Mouse (Mus musculus) embryo, embryonic 11 days (tissue): ENCODE results near the gene Coil.

ENCODE experiments used
- DNase-seq: peaks from one replicate; pipeline ENCODE4 v3.0.0-alpha.2; 2015

The Coil gene

DNA sequence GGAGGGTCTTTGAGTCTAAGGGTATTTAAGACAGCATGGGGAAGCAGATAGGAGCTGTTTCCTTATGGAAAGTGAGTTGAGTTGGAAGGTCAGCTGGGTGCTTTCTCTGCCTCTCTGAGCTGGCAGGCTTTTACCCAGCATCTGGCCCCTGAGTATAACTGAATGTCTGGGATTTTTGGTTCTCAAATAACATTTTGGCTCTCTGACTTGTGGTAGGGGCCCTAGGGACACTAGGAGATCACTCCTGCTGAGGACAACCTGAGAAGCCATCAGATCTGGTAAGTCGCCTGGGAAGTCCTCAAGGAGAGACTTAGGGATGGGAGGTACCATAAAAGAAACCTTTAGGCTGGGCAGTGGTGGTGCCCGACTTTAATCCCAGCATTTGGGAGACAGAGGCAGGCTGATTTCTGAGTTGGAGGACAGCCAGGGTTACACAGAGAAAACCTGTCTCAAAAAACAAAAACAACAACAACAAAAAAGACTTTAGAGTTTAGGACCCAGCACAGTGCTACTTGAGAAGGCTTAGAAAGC is at the start of gene Coil:
Gene Coil, plus strand, starts transcription at position 51 of the 531 bp plus-strand sequence.
- no peak for DNase-seq

DNA sequence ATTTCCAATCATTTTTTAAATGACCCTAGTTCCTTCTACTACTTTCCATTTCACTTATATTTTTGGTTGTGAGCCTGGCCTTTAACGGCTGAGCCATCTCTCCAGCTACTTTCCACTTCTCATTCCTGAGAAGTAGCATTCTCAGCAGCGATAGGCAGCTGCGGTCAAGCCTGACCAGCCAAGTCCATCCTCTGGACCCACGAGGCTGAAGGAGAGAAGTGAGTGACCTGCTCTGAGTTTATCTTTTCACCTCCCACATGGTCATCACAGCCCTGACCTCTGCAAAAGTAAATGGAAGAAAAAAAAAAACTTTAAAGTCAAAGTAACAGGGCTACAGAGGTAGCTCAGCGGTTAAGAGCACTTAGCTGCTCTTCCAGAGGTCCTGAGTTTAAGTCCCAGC is 43.5 kb upstream of the Coil start:
- DNase-seq, result no peak

DNA sequence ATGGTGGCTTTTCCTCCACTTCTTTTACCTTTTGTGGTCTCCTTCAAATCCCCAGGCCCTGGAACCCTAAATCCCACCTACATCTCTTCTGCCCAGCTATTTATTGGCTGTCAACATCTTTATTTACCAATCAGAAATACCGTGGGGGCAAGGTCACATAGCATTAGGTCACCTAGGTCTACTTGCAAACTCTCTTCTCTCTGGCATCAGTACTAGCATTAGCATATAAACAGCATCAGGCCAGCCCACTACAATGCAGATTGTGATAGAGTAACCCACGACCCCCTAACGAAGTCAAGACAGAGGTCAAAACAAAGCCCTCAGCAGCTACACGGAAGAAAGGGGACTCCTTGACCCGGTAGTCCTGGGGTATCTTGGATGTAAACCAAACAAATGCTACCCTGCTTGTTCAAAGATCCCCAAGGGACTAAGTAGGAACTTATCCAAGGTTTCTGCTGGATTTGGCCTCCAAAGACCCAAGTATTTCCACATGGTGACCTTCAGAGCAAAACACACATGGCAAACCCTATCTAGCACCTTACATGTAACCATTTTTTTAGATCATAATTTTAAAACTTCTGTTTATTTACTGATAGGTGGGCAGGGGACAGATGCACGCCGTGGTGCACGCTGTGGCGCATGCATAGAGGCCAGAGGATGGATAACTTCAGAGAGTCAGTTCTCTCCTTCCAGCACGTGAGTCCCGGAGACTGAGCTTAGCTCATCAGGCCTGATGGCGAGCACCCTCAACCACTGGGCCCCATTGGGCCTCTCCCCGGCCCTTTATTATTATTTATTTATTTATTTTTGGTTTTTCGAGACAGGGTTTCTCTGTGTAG is 38.1 kb upstream of the Coil start:
- DNase-seq, result no peak

DNA sequence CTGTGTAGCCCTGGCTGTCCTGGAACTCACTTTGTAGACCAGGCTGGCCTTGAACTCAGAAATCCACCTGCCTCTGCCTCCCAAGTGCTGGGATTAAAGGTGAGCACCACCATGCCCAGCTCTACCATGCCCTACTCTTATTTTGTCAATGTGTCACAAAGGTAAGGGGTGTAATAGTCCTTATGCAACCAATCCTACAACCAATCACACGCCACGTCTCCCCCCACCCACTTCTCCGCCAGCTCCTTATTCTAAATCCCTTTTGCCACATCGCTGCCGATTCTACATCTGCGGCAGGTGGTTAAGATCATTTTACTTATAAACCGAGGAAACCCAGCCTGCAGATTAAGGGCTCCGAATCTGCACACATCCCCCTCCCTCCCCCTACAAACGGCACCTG is 37.0 kb upstream of the Coil start:
- DNase-seq, result no peak

DNA sequence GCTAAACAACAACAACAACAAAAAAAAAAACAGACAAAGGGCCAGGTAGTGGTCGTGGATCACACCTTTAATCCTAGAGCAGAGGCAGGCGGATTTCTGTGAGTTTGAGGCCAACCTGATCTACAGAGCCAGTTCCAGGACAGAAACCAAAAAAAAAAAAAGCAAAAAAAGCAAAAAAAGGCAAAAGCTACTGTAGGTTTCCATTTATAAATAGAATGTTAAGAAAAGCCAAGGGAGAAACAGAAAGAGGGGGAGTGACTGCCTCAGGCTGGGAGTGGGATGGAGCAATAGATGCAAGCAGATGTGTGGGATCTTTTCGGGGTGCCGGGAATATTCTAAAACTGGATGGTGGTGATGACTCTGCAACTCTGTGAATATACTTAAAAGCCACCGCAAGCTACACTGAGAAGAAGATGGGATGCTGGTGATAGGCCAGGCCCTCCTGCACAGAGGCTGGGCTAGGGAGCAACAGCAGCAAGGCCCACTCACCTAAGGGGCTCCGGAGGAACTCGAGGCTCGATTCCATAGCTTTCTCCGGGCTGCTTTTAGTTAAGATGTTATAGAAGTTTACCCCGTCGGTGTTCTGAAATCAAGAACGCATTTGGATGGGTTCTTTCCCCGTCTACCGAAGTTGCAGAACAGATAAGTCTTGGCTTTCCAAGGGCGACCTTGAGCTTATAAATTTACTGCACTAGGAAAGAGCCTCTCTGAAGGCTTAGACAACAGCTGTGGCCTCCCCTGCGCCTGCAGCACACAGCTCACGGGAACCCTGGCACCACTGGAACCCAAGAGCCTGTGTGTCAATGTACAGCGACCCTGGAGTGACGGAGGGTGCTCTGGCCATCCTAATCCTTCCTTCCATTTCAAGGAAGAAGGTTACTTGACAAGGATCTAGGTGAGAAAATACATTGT is 35.7 kb upstream of the Coil start:
- DNase-seq, result no peak

DNA sequence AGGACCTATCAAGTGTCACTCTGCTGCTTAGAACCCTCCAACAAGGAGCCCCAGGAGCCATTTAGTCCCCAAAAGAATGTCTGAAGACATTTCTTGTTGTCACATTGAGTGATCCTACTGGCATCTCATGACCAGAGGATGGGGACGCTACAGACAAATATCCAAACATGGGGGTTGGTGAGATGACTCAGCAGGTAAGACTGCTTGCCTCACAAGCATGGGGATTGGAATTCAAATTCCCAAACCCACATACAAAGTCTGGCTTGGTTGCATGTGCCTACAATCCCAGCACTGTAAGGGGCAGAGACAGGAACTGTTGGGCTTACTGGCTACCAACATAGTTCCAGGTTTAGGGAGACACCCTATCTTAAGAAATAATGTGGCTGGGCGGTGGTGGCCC is 32.2 kb upstream of the Coil start:
- no peak for DNase-seq

DNA sequence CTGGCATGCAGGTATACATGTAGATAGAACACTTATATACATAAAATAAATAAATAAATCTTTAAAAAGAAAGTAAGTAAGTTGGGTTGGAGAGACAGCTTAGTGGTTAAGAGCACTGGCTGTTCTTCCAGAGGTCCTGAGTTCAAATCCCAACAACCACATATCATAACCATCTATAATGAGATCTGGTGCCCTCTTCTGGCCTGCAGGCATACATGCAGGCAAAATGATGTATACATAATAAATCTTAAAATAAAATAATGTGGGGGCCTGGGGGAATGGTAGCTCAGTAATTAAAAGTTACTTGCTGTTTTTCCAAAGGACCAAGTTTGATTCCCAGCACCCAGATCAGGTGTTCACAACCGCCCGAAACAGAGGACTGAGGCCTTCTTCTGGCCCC is 31.3 kb upstream of the Coil start:
- no peak for DNase-seq

DNA sequence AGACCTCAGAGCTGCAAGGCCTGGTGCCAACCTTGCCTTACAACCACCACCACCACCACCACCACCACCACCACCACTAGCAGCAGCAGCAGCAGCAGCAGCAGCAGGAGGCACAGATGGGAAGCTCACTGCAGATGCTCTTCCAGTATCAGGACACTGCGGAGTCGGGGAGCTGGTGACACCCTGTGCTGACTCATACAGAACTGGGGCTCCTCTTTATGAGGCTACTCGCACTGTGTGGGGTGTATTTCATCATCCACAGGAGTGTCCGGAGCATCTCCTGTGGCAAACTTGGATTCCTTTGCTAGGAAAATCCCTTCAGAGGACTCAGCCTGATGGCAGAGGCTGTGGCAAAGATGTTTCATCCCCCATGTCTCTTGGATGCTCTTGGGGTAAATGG is 30.4 kb upstream of the Coil start:
- DNase-seq, result no peak

DNA sequence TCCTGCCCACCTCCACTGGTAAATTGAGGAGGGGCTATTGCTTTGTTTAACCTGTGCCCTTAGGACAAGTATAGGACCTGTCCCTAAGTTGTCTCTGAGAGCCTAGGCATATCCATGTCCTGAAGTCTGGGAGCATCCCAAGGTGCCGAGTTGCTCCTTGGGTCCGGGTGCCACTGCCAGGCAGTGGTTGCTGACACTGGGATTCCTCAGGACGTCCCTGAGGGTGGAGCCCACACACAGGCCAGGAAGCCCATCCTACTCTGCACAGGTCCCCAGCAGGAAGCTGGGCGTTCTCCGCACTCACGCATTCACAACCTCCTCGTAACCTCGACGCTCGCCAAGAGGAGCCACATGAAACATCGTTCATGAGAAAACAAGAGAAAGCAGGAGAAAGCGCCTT is 28.6 kb upstream of the Coil start:
- no peak for DNase-seq

DNA sequence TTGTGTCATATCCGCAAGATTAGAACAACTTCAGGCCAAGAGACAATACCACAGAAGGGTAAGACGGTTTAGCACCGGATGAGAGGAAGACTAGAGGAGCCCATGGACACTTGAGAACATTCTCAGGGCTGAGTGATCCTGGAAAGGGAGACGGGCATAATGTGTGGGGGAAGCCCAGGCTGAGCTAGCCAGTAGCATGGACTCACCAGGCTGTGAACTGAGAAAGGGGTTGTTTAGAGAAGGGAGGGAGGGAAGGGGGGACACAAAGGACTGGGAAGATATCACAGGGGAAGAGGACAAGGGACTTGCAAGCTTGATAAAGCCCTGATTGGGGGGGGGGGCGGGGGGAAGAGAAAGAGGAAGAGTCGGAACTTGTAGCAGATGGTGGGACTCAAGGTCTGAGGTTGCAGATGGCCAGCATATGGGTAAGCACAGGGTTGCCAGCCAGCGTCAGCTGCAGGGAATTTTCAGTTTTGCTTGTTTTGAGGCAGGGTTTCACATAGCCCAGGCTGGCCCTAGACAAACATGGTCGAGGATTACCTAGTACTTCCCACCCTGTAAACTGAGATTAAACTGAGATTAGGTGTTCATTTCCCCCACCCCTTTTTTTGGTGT is 24.0 kb upstream of the Coil start:
- DNase-seq, result no peak

DNA sequence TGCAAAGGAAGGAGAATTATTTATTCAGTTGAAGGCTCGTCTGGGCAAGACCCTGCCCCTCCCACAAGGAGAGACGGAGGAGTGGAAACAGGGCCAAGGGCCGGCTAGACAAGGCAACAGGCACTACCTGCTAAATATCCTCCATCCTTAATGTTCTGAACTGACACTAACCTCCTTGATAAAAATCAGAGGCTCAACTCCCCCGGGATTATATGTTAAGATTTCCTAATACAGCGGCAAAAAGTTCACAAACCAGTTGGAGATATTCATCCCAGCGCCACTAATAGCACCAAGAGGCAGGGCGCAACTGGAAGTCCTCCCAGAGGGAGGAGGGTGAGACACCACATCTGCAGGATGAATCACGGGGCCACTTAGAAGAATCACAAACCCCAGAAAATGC is 21.2 kb upstream of the Coil start:
- DNase-seq, result no peak

DNA sequence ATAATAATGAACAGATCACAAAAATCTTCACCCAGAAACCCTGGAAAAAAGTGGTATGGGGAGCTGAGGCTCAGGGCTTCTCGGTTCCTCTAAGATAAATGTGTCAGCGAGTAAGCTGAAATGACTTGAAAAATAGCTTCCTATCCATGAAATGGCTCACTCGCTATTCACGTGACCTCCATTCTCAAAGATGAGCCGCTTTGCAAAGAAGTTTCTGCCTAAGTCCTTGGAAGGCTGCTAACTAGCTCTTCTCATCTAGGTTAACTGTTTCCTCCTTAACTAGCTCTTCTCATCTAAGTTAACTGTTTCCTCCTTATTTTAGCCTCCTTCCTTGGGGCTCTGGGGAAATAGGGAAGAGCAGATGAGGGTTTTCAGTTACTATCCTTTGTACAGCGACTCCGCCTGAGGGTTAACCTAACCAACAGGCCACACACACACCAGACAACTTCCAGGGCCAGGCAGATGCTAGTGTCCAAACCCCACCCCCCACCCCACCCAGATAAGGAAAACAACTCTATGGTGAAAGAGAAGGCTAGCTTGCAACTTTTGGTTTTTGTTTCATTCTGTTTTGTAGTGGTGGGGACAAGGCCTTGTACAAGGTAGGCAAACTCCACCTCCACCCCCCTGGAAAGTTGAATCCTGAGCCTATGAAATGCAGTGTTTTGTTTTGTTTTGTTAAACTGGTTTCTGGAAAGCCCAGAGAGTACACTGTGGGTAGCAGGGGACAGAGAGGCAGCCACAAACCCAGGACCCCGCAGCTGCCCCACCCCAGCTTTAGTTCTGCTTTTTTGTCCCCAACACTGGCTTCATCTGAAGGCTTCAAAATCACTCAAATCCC is 20.0 kb upstream of the Coil start:
- DNase-seq, result no peak

DNA sequence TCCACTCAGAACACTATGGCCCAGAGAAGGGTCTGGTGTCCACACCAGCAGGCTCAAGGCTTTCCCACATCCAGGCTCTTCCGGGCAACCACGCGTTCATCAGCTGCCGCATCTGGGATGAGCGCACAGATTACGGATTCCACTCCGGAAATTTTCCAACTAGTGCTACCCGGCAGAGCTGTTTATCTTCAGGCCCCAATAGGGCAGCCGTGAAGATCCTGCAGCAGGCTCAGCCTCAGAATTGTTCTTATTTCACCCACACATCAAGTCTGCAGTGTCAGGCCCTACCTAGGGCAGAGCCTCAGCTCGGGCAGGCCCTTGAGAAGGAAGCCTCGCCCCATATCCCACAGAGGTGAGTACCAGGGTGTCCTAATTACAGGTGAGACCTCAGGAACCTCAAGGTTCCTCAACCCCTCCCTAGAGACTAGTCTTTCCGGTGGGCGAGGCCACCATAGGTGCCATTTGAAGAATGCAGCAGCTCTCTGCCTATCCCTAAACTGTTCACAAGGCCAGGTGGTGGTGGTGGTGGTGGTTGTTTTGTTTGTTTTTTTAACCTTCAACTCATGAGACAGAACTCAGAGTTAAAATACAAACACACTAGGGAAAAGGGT is 19.3 kb upstream of the Coil start:
- no peak for DNase-seq

DNA sequence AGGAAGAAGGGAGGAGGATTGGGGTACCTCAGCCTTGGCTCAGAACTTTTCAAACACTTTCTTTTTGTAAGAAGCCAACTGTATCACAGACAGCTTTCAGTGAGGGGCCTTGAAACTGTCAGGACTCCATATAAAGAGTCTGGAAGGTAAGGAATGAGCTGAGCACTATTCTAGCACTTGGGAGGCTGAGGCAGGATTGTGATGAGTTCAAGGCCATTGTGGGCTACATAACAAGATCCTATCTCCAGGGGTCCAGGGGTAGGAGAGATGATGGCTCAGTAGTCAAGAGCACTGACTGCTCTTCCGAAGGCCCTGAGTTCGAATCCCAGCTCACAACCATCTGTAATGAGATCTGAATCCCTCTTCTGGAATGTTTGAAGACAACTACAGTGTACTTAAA is 18.5 kb upstream of the Coil start:
- no peak for DNase-seq

DNA sequence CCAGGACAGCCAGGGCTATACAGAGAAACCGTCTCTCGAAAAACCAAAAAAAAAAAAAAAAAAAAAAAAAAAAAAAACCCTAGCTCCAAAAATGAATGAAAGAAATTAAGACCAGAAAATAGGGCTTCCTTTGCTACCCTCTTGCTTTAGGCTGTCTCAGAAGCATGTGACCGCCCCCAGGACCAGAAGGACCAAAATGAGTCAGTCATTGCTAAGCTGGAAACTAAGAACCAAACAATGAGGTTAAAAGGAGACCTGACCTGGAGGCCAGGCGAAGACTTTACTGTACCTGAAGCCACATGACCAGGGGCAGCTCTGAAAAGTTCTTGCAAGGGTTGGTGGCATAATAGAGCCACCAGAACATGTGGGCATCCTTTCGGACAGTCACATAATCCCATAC is 17.9 kb upstream of the Coil start:
- DNase-seq, result no peak

DNA sequence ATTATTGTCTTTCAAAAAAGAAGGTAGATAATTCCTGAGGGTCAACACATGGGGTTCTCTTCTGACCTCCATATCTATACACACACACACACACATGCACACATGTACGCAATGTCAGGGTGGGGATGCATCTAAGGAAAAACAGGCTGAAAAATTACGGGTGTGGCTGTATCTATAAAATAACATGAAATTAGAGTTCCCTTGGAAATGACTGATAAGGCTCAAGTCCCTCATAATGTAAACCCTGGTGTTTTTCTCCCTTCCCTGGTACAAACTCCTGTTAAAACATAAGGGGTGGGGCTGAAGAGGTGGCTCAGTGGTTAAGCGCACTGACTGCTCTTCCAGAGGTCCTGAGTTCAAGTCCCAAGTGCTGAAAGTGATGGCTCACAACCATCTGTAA is 16.5 kb upstream of the Coil start:
- no peak for DNase-seq

DNA sequence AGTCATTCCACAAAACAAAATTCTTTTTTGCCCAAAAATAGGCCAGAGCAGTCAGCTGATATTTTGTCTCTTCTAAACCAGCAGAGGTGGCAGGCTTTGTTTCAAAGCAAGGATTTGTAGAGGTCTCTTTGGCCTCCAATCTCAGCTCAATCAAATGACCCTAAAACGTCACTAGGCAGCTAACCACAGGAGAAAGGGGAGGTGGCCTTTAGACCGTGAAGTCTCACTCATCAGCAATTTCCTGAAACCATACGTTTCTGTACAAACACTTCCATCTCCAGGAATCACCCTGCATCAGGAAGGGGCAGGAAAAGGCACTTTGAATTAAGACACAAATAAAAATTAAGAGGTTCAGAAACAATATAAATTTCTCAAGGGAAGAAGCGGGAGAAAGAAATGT is 15.2 kb upstream of the Coil start:
- peak; percentile 71 for DNase-seq

DNA sequence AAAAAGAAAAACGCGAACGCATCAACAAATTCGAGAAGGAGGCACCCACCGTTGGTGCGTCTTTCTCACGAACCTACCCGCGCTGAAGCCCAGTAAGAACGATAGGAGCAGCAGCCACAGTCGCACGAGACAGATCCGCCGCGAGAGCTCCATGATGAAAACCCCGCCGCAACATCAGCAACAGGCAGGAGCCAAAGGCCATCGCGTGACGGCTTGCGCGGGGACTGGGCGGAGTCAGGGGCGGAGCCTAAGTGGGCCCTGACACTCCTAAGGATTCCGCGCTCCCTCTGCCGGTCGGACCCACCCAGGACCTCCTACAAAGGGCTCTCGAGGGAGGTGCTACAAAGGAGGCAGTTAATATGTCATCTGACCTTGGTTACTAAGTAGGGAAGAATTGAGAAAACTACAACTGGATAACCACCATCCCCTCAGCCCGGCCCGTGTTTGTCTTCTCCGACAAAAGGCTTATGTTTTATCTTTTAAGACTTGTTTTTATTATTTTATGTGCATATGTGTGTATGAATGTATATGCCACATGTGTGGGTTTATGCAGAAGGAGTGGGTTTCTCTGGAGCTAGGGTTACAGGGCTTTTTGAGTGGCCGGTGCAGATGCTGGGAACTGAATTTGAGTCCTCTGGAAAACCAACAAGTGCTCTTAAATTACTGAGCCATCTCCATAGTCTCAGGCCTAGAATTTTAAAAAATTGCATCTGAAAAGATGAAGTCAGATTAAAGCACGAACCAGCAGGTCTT is 14.7 kb upstream of the Coil start, which contains the start of gene Scpep1:
Gene Scpep1, minus strand, starts transcription at position 249 of the 753 bp plus-strand sequence.
- DNase-seq, result peak; percentile 97

DNA sequence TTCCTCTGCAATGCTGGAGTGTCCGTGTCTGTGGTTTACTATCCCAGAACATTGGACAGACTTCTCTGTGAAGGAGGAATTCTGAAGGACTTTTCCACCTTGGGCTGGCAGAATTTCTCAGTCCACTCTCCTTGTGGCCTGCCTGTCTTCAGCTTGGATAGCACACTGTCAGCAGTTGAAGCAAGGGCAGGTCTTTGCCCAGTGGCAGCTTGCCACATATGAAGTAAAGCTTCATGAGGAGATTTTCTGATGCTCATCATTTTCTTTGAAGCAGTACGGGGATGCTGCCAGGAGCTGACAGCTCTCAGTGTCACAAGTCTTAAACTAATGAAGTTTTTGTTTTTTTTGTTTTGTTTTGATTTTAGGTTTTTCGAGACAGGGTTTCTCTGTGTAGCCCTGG is 11.2 kb upstream of the Coil start:
- no peak for DNase-seq

DNA sequence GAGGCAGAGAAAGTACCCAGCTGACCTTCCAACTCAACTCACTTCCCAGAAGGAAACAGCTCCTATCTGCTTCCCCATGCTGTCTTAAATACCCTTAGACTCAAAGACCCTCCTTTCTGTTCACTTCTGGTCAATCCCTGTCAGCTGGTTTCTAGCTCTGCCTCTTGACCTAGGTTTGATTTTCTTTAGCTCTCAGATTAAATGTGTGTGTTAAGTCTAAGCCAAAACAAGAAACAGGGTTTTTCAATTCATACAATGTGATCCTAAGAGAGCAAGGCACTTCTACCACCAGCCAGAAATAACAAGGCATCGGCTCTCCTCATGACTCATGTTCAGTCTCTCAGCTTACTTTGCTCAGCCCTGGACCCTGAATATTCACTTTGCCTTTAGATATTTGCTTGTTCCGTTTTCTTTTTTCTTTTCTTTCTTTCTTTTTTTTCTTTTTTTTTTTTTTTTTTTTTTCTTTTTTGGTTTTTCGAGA is 3.1 kb upstream of the Coil start, which contains the start of gene Elobl:
Gene Elobl, minus strand, starts transcription at position 51 of the 481 bp plus-strand sequence.
- DNase-seq, result no peak
